Mouse (Mus musculus): ENCODE data around the gene Bag3.
A peak's percentile ranks its signal among the peaks of the same experiment; 100 is the strongest.

Gene Bag3

GRCm38 (mm10) chr7:128523349-128523961, at the start of gene Bag3:
Gene Bag3 (plus strand): TSS chr7:128523616.
- Histone ChIP-seq H3K27me3 (ENCODE audit: insufficient read depth, low read length) (peaks cover 31% of the 10 kb centered on the region), H3K4me1 (replicated peaks; ENCODE audit: low read depth, low read length) (peaks cover 46% of the 10 kb centered on the region), H3K36me3 (ENCODE audit: insufficient read depth, low read length) (no peaks in the 10 kb centered on the region), H3K4me3 (replicated peaks; ENCODE audit: low read length) (peak within 1 kb of the TSS; percentile 81), H3K9me3 (ENCODE audit: low read length) (no peaks in the 10 kb centered on the region)
- TF ChIP-seq CTCF (conservative IDR thresholded peaks at IDR 0.05; ENCODE audit: low read length) (no peak), NANOG (IDR thresholded peaks at IDR 0.05; ENCODE audit: borderline replicate concordance, low read length) (no peak), POU5F1 (IDR thresholded peaks at IDR 0.05; ENCODE audit: borderline replicate concordance, low read length) (no peak)

GRCm38 (mm10) chr7:128474322-128474721, 49.1 kb upstream of the Bag3 start:
- TF ChIP-seq CTCF (conservative IDR thresholded peaks at IDR 0.05; ENCODE audit: low read length) (peak; percentile 59), NANOG (IDR thresholded peaks at IDR 0.05; ENCODE audit: borderline replicate concordance, low read length) (no peak)
- Histone ChIP-seq H3K4me3 (replicated peaks; ENCODE audit: low read length) (no peak overlapping the region), H3K27me3 (ENCODE audit: insufficient read depth, low read length) (no peaks in the 10 kb centered on the region), H3K36me3 (ENCODE audit: insufficient read depth, low read length) (no peaks in the 10 kb centered on the region), H3K9me3 (ENCODE audit: low read length) (peaks cover 16% of the 10 kb centered on the region), H3K4me1 (replicated peaks; ENCODE audit: low read depth, low read length) (peaks cover 11% of the 10 kb centered on the region)

- Histone ChIP-seq H3K36me3 (ENCODE audit: insufficient read depth, low read length) (no peaks in the 10 kb centered on the region), H3K4me3 (replicated peaks; ENCODE audit: low read length) (no peak overlapping the region), H3K27me3 (ENCODE audit: insufficient read depth, low read length) (no peaks in the 10 kb centered on the region), H3K9me3 (ENCODE audit: low read length) (peaks cover 55% of the 10 kb centered on the region), H3K4me1 (replicated peaks; ENCODE audit: low read depth, low read length) (0 out of 2 replicates have a peak, but pooled peaks cover 2% of the 10 kb centered on the region)
- TF ChIP-seq POU5F1 (IDR thresholded peaks at IDR 0.05; ENCODE audit: borderline replicate concordance, low read length) = no peak
- no peak for TF ChIP-seq CTCF (conservative IDR thresholded peaks at IDR 0.05; ENCODE audit: low read length)
- TF ChIP-seq NANOG (IDR thresholded peaks at IDR 0.05; ENCODE audit: borderline replicate concordance, low read length) = peak; percentile 36; the same call in 1 of the 2 replicates
Observed at GRCm38 (mm10) chr7:128488986-128489385, 34.4 kb upstream of the Bag3 start.

GRCm38 (mm10) chr7:128494546-128494945, 28.9 kb upstream of the Bag3 start:
- H3K9me3 ChIP-seq (ENCODE audit: low read length) = peaks cover 23% of the 10 kb centered on the region
- H3K36me3 ChIP-seq (ENCODE audit: insufficient read depth, low read length) = no peaks in the 10 kb centered on the region
- no peak overlapping the region for H3K4me3 ChIP-seq (replicated peaks; ENCODE audit: low read length)
- TF ChIP-seq NANOG (IDR thresholded peaks at IDR 0.05; ENCODE audit: borderline replicate concordance, low read length) (no peak), CTCF (conservative IDR thresholded peaks at IDR 0.05; ENCODE audit: low read length) (no peak), POU5F1 (IDR thresholded peaks at IDR 0.05; ENCODE audit: borderline replicate concordance, low read length) (no peak)
- no peaks in the 10 kb centered on the region for H3K27me3 ChIP-seq (ENCODE audit: insufficient read depth, low read length)
- H3K4me1 ChIP-seq (replicated peaks; ENCODE audit: low read depth, low read length) = peaks cover 23% of the 10 kb centered on the region

GRCm38 (mm10) chr7:128499801-128500200, 23.6 kb upstream of the Bag3 start:
- H3K9me3 ChIP-seq (ENCODE audit: low read length) = peaks cover 12% of the 10 kb centered on the region
- H3K27me3 ChIP-seq (ENCODE audit: insufficient read depth, low read length) = no peaks in the 10 kb centered on the region
- H3K4me1 ChIP-seq (replicated peaks; ENCODE audit: low read depth, low read length) = peaks cover 43% of the 10 kb centered on the region
- H3K36me3 ChIP-seq (ENCODE audit: insufficient read depth, low read length) = no peaks in the 10 kb centered on the region
- H3K4me3 ChIP-seq (replicated peaks; ENCODE audit: low read length) = no peak overlapping the region; the same call in 1 of the 2 replicates
- TF ChIP-seq NANOG (IDR thresholded peaks at IDR 0.05; ENCODE audit: borderline replicate concordance, low read length) (no peak), CTCF (conservative IDR thresholded peaks at IDR 0.05; ENCODE audit: low read length) (no peak), POU5F1 (IDR thresholded peaks at IDR 0.05; ENCODE audit: borderline replicate concordance, low read length) (no peak)

- Histone ChIP-seq H3K4me3 (replicated peaks; ENCODE audit: low read length) (no peak overlapping the region), H3K36me3 (ENCODE audit: insufficient read depth, low read length) (no peaks in the 10 kb centered on the region), H3K27me3 (ENCODE audit: insufficient read depth, low read length) (no peaks in the 10 kb centered on the region), H3K4me1 (replicated peaks; ENCODE audit: low read depth, low read length) (peaks cover 55% of the 10 kb centered on the region), H3K9me3 (ENCODE audit: low read length) (no peaks in the 10 kb centered on the region)
- TF ChIP-seq NANOG (IDR thresholded peaks at IDR 0.05; ENCODE audit: borderline replicate concordance, low read length) (no peak), POU5F1 (IDR thresholded peaks at IDR 0.05; ENCODE audit: borderline replicate concordance, low read length) (no peak), CTCF (conservative IDR thresholded peaks at IDR 0.05; ENCODE audit: low read length) (no peak)
Observed at GRCm38 (mm10) chr7:128504091-128504490, 19.3 kb upstream of the Bag3 start.

GRCm38 (mm10) chr7:128511936-128512335, 11.5 kb upstream of the Bag3 start:
- Histone ChIP-seq H3K4me3 (replicated peaks; ENCODE audit: low read length) (no peak overlapping the region), H3K27me3 (ENCODE audit: insufficient read depth, low read length) (no peaks in the 10 kb centered on the region), H3K36me3 (ENCODE audit: insufficient read depth, low read length) (no peaks in the 10 kb centered on the region), H3K9me3 (ENCODE audit: low read length) (no peaks in the 10 kb centered on the region), H3K4me1 (replicated peaks; ENCODE audit: low read depth, low read length) (peaks cover 22% of the 10 kb centered on the region)
- TF ChIP-seq POU5F1 (IDR thresholded peaks at IDR 0.05; ENCODE audit: borderline replicate concordance, low read length) (no peak), CTCF (conservative IDR thresholded peaks at IDR 0.05; ENCODE audit: low read length) (no peak), NANOG (IDR thresholded peaks at IDR 0.05; ENCODE audit: borderline replicate concordance, low read length) (no peak)

- no peaks in the 10 kb centered on the region for H3K9me3 ChIP-seq (ENCODE audit: low read length)
- 0 out of 2 replicates have a peak, but pooled peaks cover 3% of the 10 kb centered on the region for H3K27me3 ChIP-seq (ENCODE audit: insufficient read depth, low read length)
- H3K4me3 ChIP-seq (replicated peaks; ENCODE audit: low read length) = no peak overlapping the region
- H3K36me3 ChIP-seq (ENCODE audit: insufficient read depth, low read length) = no peaks in the 10 kb centered on the region
- TF ChIP-seq NANOG (IDR thresholded peaks at IDR 0.05; ENCODE audit: borderline replicate concordance, low read length) (no peak), POU5F1 (IDR thresholded peaks at IDR 0.05; ENCODE audit: borderline replicate concordance, low read length) (no peak), CTCF (conservative IDR thresholded peaks at IDR 0.05; ENCODE audit: low read length) (no peak)
- H3K4me1 ChIP-seq (replicated peaks; ENCODE audit: low read depth, low read length) = peaks cover 12% of the 10 kb centered on the region
Observed at GRCm38 (mm10) chr7:128513512-128513911, 9.9 kb upstream of the Bag3 start.

- H3K4me3 ChIP-seq (replicated peaks; ENCODE audit: low read length) = no peak overlapping the region
- H3K27me3 ChIP-seq (ENCODE audit: insufficient read depth, low read length) = 0 out of 2 replicates have a peak, but pooled peaks cover 3% of the 10 kb centered on the region
- no peak for TF ChIP-seq POU5F1 (IDR thresholded peaks at IDR 0.05; ENCODE audit: borderline replicate concordance, low read length)
- TF ChIP-seq NANOG (IDR thresholded peaks at IDR 0.05; ENCODE audit: borderline replicate concordance, low read length) = no peak
- no peak for TF ChIP-seq CTCF (conservative IDR thresholded peaks at IDR 0.05; ENCODE audit: low read length)
- H3K36me3 ChIP-seq (ENCODE audit: insufficient read depth, low read length) = no peaks in the 10 kb centered on the region
- no peaks in the 10 kb centered on the region for H3K9me3 ChIP-seq (ENCODE audit: low read length)
- H3K4me1 ChIP-seq (replicated peaks; ENCODE audit: low read depth, low read length) = peaks cover 17% of the 10 kb centered on the region
Observed at GRCm38 (mm10) chr7:128514341-128514740, 9.1 kb upstream of the Bag3 start.
